Mouse (Mus musculus): Measurements from ENCODE around the gene Olfr1196. TPM values are rescaled to one million over a fixed set of nuclear protein-coding genes. Genes with fewer than 3 reads are reported as not detected.
"Not testable (repeated sequence)": the region's sequence is repeated elsewhere in the genome, so short reads cannot be mapped to it uniquely, and the experiment has no call there.

Gene Olfr1196
- not detected for total RNA-seq (2018; cell fraction: chromatin; rRNA removed)
- not detected for total RNA-seq (2018; cell fraction: cytosol; rRNA removed)
- not detected for total RNA-seq (2018; cell fraction: nucleus; rRNA removed)
- polyA plus RNA-seq (2018): not detected in 3 replicates

DNA sequence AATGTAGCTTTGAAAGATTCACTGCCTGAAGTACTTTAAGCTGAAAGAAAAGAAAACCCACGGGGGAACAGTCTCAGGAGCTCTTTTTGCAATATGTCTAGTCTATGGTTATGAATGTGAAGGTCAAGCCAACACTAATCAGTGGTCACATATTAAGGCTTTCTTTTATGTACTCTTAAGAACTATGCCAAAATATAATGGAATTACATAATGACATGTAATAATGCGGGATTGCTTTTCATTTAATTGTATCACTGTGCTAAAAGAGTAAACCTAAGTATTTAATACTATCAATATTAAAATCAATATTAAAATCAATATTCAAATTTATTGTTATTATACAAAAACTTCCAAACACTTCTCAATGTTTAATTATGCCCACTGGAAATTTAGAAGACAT lies at the start of gene Olfr1196:
Gene Olfr1196, minus strand, starts transcription at position 101 of the 400 bp plus-strand sequence.
- 83% methylated on average over 2 of the region's 2 CpGs for WGBS (ENCODE audit: missing documents)
- Histone ChIP-seq H3K79me2 (ENCODE audit: inconsistent target) (no peaks in the 10 kb centered on the region), H3K36me3 (ENCODE audit: inconsistent target) (no peaks in the 10 kb centered on the region), H3K4me3 (ENCODE audit: inconsistent target) (no peak within 1 kb of the TSS), H3K27ac (no peak within 1 kb of the TSS)

DNA sequence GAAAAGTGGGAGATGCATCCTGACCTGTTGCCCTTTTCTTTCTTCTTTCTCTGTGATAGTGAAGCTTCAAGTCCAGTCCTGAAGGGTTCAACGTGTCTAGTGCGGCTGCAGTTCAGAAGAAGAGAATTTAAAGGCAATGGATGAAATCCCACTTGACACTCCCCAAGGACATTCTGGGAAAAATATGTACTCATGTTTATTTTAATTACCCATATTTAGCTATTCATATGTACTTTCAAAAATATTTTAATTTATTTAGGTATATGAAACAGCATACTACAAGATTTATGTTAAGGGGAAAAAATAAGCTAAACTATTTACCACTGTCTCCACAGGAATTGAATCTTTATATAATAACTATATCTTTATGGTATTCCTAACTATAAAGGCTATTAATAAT lies 46.9 kb upstream of the Olfr1196 start, which contains the start of gene Olfr1198:
Gene Olfr1198, minus strand, starts transcription at position 101 of the 400 bp plus-strand sequence.
- WGBS (ENCODE audit: missing documents): 94% methylated on average over 2 of the region's 2 CpGs
- no peaks in the 10 kb centered on the region for H3K79me2 ChIP-seq (ENCODE audit: inconsistent target)
- no peaks in the 10 kb centered on the region for H3K36me3 ChIP-seq (ENCODE audit: inconsistent target)
- H3K27ac ChIP-seq: no peak within 1 kb of the TSS
- no peak within 1 kb of the TSS for H3K4me3 ChIP-seq (ENCODE audit: inconsistent target)

DNA sequence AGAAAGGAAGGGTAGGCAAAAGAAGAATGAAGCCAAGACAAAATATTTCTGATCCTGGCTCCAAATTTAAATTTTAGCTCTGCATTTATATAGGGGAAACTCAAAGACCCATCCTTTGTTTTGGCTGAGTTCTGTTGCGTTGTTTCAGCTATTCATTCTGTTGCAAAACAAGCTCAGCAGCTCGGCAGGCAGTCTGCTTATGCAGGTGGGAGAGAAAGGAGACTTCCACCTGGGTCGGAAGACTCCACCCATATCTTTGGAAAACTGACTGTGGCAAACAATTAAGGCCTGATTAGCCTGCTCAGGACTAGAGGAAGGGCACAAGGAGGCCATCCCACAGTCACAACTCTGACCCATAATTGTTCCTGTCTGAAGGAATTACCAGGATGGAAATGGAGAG lies 39.0 kb upstream of the Olfr1196 start:
- Histone ChIP-seq H3K27ac (no peak overlapping the region), H3K79me2 (ENCODE audit: inconsistent target) (no peaks in the 10 kb centered on the region), H3K36me3 (ENCODE audit: inconsistent target) (no peaks in the 10 kb centered on the region), H3K4me3 (ENCODE audit: inconsistent target) (no peak overlapping the region)
- 83% methylated on average over 3 of the region's 3 CpGs for WGBS (ENCODE audit: missing documents)

GRCm38 (mm10) chr2:88732266-88732665 lies 27.9 kb upstream of the Olfr1196 start, which contains the start of gene Olfr1197:
Gene Olfr1197, minus strand, starts transcription at chr2:88732366.
- Histone ChIP-seq H3K4me3 (ENCODE audit: inconsistent target) (no peak within 1 kb of the TSS), H3K36me3 (ENCODE audit: inconsistent target) (no peaks in the 10 kb centered on the region), H3K79me2 (ENCODE audit: inconsistent target) (no peaks in the 10 kb centered on the region), H3K27ac (no peak within 1 kb of the TSS)
- 88% methylated on average over 1 of the region's 1 CpGs for WGBS (ENCODE audit: missing documents)

DNA sequence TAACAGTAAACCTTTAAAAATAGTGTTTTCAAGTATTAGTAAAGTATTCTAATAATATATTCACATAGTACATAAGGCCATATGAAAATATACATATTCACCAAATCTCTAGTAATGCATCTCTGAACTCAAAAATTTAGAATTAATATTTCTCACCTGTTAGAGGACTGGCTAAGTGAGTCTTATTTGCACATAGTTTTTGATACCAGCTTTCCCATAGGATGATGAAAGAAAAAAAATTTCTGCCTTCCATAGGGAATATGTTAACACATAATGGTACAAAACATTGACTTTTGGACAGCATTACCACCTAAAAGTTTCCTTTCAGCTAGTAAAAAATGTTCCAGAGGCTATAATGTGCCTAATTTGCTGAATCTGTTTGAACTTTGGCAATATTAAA lies 15.3 kb downstream of the Olfr1196 start, which contains the start of gene Olfr1195:
Gene Olfr1195, minus strand, starts transcription at position 101 of the 400 bp plus-strand sequence.
- H3K27ac ChIP-seq: no peak within 1 kb of the TSS
- no peaks in the 10 kb centered on the region for H3K79me2 ChIP-seq (ENCODE audit: inconsistent target)
- H3K4me3 ChIP-seq (ENCODE audit: inconsistent target): no peak within 1 kb of the TSS
- no peaks in the 10 kb centered on the region for H3K36me3 ChIP-seq (ENCODE audit: inconsistent target)

- H3K4me3 ChIP-seq (ENCODE audit: inconsistent target); H3K27ac ChIP-seq; H3K79me2 ChIP-seq (ENCODE audit: inconsistent target); H3K36me3 ChIP-seq (ENCODE audit: inconsistent target): not testable (repeated sequence)
These were observed 29.1 kb downstream of the Olfr1196 start, which contains the start of gene Olfr1193 for GRCm38 (mm10) chr2:88675328-88675727. Gene Olfr1193, plus strand, starts transcription at chr2:88675628.

GRCm38 (mm10) chr2:88648209-88648608 lies 56.2 kb downstream of the Olfr1196 start, which contains the start of gene Olfr1192-ps1:
Gene Olfr1192-ps1, plus strand, starts transcription at chr2:88648509.
- H3K36me3 ChIP-seq (ENCODE audit: inconsistent target): no peaks in the 10 kb centered on the region
- H3K27ac ChIP-seq: no peak within 1 kb of the TSS
- WGBS (ENCODE audit: missing documents): 44% methylated on average over 1 of the region's 1 CpGs
- no peaks in the 10 kb centered on the region for H3K79me2 ChIP-seq (ENCODE audit: inconsistent target)
- H3K4me3 ChIP-seq (ENCODE audit: inconsistent target): no peak within 1 kb of the TSS

Other genes with a start within 250 kb of the Olfr1196 start
- gene Olfr1183, start 249.7 kb downstream of the Olfr1196 start, polyA plus RNA-seq (2018): not detected in 3 replicates
- gene Olfr1184, start 221.0 kb downstream of the Olfr1196 start, polyA plus RNA-seq (2018): not detected in 3 replicates
- gene Olfr1185-ps1, start 211.3 kb downstream of the Olfr1196 start, polyA plus RNA-seq (2018): not detected in 3 replicates
- gene Olfr1186, start 186.0 kb downstream of the Olfr1196 start, polyA plus RNA-seq (2018): not detected in 3 replicates
- gene Olfr1188, start 147.7 kb downstream of the Olfr1196 start, polyA plus RNA-seq (2018): not detected in 3 replicates
- not detected in 3 replicates for gene Olfr1189, start 118.1 kb downstream of the Olfr1196 start, polyA plus RNA-seq (2018)
- gene Olfr1191-ps1, start 64.1 kb downstream of the Olfr1196 start, polyA plus RNA-seq (2018): not detected in 3 replicates
- gene Olfr1192-ps1, start 56.1 kb downstream of the Olfr1196 start, polyA plus RNA-seq (2018): not detected in 3 replicates
- gene Olfr1193, start 29.0 kb downstream of the Olfr1196 start, polyA plus RNA-seq (2018): not detected in 3 replicates
- gene Olfr1195, start 15.4 kb downstream of the Olfr1196 start, polyA plus RNA-seq (2018): not detected in 3 replicates
- not detected in 3 replicates for gene Olfr1197, start 27.8 kb upstream of the Olfr1196 start, polyA plus RNA-seq (2018)
- gene Olfr1198, start 46.8 kb upstream of the Olfr1196 start, polyA plus RNA-seq (2018): not detected in 3 replicates
- gene Olfr1199, start 55.9 kb upstream of the Olfr1196 start, polyA plus RNA-seq (2018): not detected in 3 replicates
- not detected in 3 replicates for gene Olfr1200, start 65.9 kb upstream of the Olfr1196 start, polyA plus RNA-seq (2018)
- not detected in 3 replicates for gene Olfr1201, start 88.4 kb upstream of the Olfr1196 start, polyA plus RNA-seq (2018)
- gene Olfr1202, start 109.9 kb upstream of the Olfr1196 start, polyA plus RNA-seq (2018): not detected in 3 replicates
- gene Olfr1205, start 125.1 kb upstream of the Olfr1196 start, polyA plus RNA-seq (2018): not detected in 3 replicates
- gene Olfr1204, start 144.7 kb upstream of the Olfr1196 start, polyA plus RNA-seq (2018): not detected in 3 replicates
- not detected in 3 replicates for gene Olfr1206, start 158.6 kb upstream of the Olfr1196 start, polyA plus RNA-seq (2018)
- gene Olfr1208, start 197.7 kb upstream of the Olfr1196 start, polyA plus RNA-seq (2018): not detected in 3 replicates
- not detected in 3 replicates for gene Olfr1209, start 210.6 kb upstream of the Olfr1196 start, polyA plus RNA-seq (2018)
- gene Olfr1211, start 233.5 kb upstream of the Olfr1196 start, polyA plus RNA-seq (2018): not detected in 3 replicates
- gene Olfr1212, start 249.4 kb upstream of the Olfr1196 start, polyA plus RNA-seq (2018): not detected in 3 replicates

Data from macrophage (primary cell).